Mouse (Mus musculus): ENCODE results near the gene Mlycd. TPM values are rescaled to one million over a fixed set of nuclear protein-coding genes. Genes with fewer than 3 reads are reported as not detected.
"Not testable (repeated sequence)": the region's sequence is repeated elsewhere in the genome, so short reads cannot be mapped to it uniquely, and the experiment has no call there.

The Mlycd gene
- 14.4 and 14.6 TPM in 2 replicates for polyA plus RNA-seq (2016; fragmentation: Nextera tagmentation; extraction: Ambion mirVana)

DNA sequence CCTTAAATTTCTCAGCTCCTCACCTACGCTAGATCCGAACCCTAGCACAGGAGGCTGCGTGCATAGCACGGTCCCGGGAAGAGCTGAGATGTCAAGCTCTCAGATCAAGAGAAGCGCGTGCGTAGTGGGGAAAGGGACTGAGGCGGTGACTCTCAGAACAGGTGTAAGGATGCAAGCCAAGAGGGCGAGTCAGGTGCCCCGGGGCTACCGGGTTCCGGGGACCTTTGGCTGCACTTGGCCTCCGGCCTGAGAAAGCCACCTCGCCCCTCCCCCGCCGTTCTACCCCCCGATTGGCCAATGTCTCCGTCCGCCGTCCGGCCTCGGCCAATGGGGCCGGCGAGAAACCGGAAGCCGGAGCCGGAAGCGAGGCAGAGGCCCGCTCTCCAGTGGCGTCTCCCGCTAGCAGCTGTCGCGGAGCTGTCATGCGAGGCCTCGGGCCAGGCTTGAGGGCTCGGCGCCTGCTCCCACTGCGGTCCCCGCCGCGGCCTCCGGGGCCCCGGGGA lies at the start of gene Mlycd:
Gene Mlycd (plus strand): TSS at position 355 of the 503 bp plus-strand sequence.
- peak within 1 kb of the TSS; percentile 100 for H3K4me2 ChIP-seq (replicated peaks)
- peak; percentile 97 for ATAC-seq (ENCODE audit: low FRiP score, low read depth)

DNA sequence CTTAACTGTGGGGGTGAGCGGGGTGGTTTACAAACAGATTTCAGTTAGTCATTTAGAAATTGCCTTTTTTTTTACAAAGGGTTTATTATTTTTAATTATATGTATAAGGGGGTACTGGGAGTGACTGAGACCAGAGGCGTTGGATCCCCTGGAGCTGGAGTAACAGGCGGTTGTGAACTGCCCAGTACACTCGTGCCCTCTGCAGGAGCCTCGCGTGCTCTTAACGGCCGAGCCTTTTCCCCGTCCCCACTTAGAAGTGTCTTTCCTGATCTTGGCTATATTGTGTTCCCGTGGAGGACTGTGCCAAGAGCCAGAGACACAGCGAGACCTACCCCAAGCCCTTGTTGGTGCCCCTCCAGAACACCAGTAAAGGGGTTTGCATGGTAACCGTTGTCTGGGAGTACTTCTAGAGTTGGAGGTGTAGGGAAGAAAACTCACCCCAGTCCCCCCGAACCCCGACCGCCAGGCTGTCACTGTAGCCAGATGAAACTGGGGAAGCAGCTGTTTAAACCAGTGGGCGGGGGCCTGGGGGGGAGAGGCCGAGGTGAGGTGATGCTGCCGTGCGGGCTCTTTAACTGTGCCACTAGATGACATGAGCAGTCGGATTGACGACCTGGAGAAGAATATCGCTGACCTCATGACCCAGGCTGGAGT lies 49.5 kb upstream of the Mlycd start:
- Histone ChIP-seq H3K36me3 (peaks cover 39% of the 10 kb centered on the region), H3K9me3 (no peaks in the 10 kb centered on the region), H3K4me3 (peak overlapping the region; percentile 97), H3K4me2 (replicated peaks) (peak overlapping the region; percentile 75), H3K9ac (replicated peaks) (peak overlapping the region; percentile 96), H3K27ac (replicated peaks) (no peak overlapping the region), H3K27me3 (peaks cover 15% of the 10 kb centered on the region), H3K4me1 (peaks cover 7% of the 10 kb centered on the region)
- WGBS: 55% methylated on average over 22 of the region's 22 CpGs
- no peak for ATAC-seq (ENCODE audit: low FRiP score, low read depth)

More for the DNA sequence above, at the start of gene Mlycd:
- H3K9me3 ChIP-seq: no peaks in the 10 kb centered on the region
- 0 out of 2 replicates have a peak, but pooled peaks cover 9% of the 10 kb centered on the region for H3K36me3 ChIP-seq
- H3K27ac ChIP-seq (replicated peaks): peak within 1 kb of the TSS; percentile 92
- no peaks in the 10 kb centered on the region for H3K27me3 ChIP-seq
- H3K4me1 ChIP-seq: peaks cover 9% of the 10 kb centered on the region
- peak within 1 kb of the TSS; percentile 88 for H3K9ac ChIP-seq (replicated peaks)
- peak within 1 kb of the TSS; percentile 97 for H3K4me3 ChIP-seq
- WGBS: 2% methylated on average over 44 of the region's 44 CpGs

DNA sequence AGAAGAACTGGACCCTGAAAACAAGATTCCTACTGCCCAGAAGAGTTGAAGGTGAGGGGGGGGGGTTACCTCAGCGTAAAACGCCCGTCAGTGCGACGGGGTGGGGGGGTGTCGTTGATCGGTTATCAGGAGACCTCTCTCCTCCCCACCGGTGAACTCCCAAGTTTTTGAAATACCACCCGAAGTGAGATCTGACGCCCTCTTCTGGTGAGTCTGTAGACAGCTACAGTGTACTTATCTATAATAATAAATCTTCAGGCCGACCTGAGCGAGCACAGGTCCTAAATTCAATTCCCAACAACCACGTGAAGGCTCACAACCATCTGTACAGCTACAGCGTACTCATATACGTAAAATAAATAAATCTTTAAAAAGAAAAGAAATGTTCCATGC lies 49.0 kb upstream of the Mlycd start:
- Histone ChIP-seq H3K9me3 (no peaks in the 10 kb centered on the region), H3K4me3 (peak overlapping the region; percentile 97), H3K4me1 (peaks cover 7% of the 10 kb centered on the region), H3K9ac (replicated peaks) (no peak overlapping the region), H3K27me3 (peaks cover 12% of the 10 kb centered on the region; the same call in 1 of the 2 replicates), H3K36me3 (peaks cover 39% of the 10 kb centered on the region), H3K27ac (replicated peaks) (no peak overlapping the region), H3K4me2 (replicated peaks) (peak overlapping the region; percentile 75)
- no peak for ATAC-seq (ENCODE audit: low FRiP score, low read depth)
- WGBS: 90% methylated on average over 15 of the region's 15 CpGs

DNA sequence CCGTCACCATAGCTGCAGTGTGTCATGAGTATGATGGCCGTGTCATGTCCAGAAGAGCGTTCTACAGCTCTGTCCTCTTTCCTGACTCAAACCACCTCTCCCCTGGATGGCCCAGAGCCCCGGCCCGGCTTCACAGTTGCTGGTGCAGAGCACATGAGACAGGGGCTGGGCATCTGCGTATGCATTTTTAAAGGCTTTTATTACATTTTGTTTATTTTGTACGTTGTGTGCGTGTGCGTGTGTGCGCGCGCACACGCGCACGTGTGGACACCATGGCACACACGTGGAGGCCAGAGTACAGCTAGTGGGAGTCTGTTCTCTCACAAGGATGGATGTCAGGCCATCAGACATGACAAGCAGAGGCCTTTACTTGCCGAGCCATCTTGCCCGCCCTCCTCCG lies 43.0 kb upstream of the Mlycd start:
- Histone ChIP-seq H3K27ac (replicated peaks) (no peak overlapping the region), H3K36me3 (peaks cover 40% of the 10 kb centered on the region), H3K4me1 (no peaks in the 10 kb centered on the region), H3K9me3 (no peaks in the 10 kb centered on the region), H3K27me3 (no peaks in the 10 kb centered on the region), H3K4me3 (no peak overlapping the region), H3K9ac (replicated peaks) (no peak overlapping the region), H3K4me2 (replicated peaks) (no peak overlapping the region)
- no peak for ATAC-seq (ENCODE audit: low FRiP score, low read depth)
- 96% methylated on average over 19 of the region's 19 CpGs for WGBS

DNA sequence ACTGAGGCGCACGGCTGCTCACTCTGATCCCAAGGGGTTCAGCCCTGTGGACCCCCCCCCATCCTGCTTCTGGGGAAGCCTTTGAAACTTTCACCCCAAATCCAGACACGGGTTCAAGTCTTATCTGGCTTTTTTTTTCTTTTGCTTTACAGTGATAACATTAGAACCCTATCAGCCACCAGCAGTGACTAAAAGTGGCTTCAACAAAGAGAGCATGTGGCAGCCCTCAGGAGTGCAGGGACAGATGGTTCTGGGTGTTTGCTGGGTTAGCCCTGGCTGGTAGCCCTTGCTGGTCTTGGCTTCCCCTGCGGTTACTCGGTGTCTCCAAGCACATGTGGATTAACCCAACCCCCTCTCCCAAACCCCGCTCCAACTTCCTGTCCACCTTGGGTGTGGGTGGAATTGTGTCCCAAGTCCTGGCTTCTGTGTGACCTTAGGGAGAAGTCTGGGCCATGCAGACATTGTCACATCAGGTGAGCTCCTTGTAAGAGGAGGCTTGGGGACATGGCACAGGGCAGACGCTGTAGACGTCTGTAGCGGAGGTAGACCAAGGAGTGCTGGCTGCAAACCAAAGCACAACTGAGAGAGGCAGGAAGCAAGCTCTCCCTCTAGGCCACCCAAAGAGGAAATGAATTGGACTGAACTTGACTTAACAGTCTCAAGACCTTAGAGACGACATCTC lies 41.6 kb upstream of the Mlycd start:
- Histone ChIP-seq H3K4me2 (replicated peaks) (no peak overlapping the region), H3K36me3 (peaks cover 26% of the 10 kb centered on the region), H3K4me3 (no peak overlapping the region), H3K27me3 (no peaks in the 10 kb centered on the region), H3K9ac (replicated peaks) (no peak overlapping the region), H3K27ac (replicated peaks) (no peak overlapping the region), H3K9me3 (no peaks in the 10 kb centered on the region), H3K4me1 (no peaks in the 10 kb centered on the region)
- WGBS: 85% methylated on average over 10 of the region's 10 CpGs
- no peak for ATAC-seq (ENCODE audit: low FRiP score, low read depth)

DNA sequence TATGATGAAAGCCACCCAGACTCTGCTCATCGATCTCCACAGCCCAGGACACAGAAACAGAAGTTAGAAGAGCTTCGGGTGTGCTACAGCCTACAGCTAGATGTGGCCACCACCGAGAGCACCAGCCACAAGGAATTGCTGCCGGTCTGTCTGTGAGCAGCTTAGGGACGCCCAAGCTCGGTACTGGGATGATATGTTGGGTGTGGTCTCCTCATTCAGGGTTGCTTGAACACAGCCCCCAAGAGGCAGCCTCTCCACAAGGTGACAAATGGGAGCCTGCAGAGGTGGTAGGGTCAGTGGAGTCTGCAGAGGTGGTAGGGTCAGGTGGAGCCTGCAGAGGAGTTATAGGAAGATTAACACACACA lies 41.0 kb upstream of the Mlycd start:
- WGBS: 88% methylated on average over 6 of the region's 6 CpGs
- no peak overlapping the region for H3K4me2 ChIP-seq (replicated peaks)
- ATAC-seq (ENCODE audit: low FRiP score, low read depth): no peak
- no peak overlapping the region for H3K9ac ChIP-seq (replicated peaks)
- no peaks in the 10 kb centered on the region for H3K9me3 ChIP-seq
- H3K36me3 ChIP-seq: peaks cover 20% of the 10 kb centered on the region
- no peak overlapping the region for H3K4me3 ChIP-seq
- no peaks in the 10 kb centered on the region for H3K4me1 ChIP-seq
- no peak overlapping the region for H3K27ac ChIP-seq (replicated peaks)
- H3K27me3 ChIP-seq: no peaks in the 10 kb centered on the region

DNA sequence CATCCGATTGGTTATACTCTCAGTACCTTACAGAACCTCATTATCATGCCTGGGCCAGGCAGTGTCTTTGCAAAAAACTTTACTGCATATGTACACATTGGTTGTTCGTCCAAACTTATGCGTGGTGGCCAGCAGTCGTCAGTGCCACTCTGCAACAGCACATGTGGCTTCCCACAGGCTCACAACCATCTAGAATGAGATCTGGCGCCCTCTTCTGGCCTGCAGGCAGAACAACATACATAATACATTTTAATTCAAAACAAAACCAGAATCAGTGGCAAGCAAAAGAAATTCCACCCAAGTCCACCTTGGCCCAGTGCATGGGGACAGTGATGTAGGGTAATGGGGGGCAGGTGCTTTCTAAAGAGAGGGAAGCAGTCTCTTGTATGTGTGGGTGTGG lies 38.0 kb upstream of the Mlycd start:
- H3K27ac ChIP-seq (replicated peaks); H3K4me3 ChIP-seq; ATAC-seq (ENCODE audit: low FRiP score, low read depth); H3K9ac ChIP-seq (replicated peaks); H3K27me3 ChIP-seq; H3K4me2 ChIP-seq (replicated peaks); H3K9me3 ChIP-seq; H3K4me1 ChIP-seq; H3K36me3 ChIP-seq: not testable (repeated sequence)
- 65% methylated on average over 5 of the region's 5 CpGs for WGBS

DNA sequence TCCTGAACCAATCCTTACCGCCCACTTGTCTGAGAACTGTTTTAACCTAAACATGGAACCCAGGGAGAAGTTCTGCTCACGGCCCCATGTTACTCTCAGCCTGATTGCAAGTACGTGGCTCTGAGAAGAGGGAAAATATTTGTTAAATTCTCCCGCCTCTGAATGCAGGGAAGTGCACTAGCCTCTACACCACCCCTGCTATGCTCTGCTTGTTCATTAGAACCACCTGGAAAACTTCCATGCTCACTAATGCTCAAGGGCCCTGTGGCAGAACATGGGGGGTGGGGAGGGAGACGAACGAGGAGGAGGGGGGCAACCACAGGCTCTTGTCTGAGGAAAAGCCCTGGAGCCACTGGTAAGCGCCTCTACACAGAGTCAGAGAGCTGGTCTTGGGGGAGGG lies 36.5 kb upstream of the Mlycd start:
- Histone ChIP-seq H3K9me3 (no peaks in the 10 kb centered on the region), H3K27ac (replicated peaks) (no peak overlapping the region), H3K36me3 (no peaks in the 10 kb centered on the region), H3K4me2 (replicated peaks) (no peak overlapping the region), H3K4me1 (no peaks in the 10 kb centered on the region), H3K4me3 (no peak overlapping the region), H3K27me3 (no peaks in the 10 kb centered on the region), H3K9ac (replicated peaks) (no peak overlapping the region)
- 77% methylated on average over 7 of the region's 7 CpGs for WGBS
- ATAC-seq (ENCODE audit: low FRiP score, low read depth): no peak

DNA sequence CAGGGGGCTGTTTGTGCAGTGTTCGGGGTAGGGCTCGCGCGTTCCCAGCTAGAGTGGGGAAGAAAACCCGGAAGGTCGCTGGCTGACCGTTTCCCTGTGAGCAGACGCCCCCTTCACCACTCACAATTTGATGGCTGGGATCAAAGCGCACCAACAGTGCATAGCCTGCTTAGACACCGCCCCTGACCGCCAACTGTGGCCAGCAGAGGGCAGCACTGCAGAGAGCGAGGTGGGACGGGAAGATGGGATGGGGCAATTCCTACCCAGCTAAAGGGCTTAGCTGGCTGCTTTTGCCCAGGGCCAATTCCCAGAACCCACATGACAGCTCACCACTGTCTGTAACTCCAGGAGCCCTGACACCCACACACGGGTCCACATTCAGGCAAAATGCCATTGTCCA lies 35.8 kb upstream of the Mlycd start:
- Histone ChIP-seq H3K9ac (replicated peaks) (no peak overlapping the region), H3K4me3 (no peak overlapping the region), H3K4me1 (no peaks in the 10 kb centered on the region), H3K27ac (replicated peaks) (no peak overlapping the region), H3K4me2 (replicated peaks) (no peak overlapping the region), H3K9me3 (no peaks in the 10 kb centered on the region), H3K36me3 (no peaks in the 10 kb centered on the region), H3K27me3 (no peaks in the 10 kb centered on the region)
- ATAC-seq (ENCODE audit: low FRiP score, low read depth): no peak
- 52% methylated on average over 14 of the region's 14 CpGs for WGBS

DNA sequence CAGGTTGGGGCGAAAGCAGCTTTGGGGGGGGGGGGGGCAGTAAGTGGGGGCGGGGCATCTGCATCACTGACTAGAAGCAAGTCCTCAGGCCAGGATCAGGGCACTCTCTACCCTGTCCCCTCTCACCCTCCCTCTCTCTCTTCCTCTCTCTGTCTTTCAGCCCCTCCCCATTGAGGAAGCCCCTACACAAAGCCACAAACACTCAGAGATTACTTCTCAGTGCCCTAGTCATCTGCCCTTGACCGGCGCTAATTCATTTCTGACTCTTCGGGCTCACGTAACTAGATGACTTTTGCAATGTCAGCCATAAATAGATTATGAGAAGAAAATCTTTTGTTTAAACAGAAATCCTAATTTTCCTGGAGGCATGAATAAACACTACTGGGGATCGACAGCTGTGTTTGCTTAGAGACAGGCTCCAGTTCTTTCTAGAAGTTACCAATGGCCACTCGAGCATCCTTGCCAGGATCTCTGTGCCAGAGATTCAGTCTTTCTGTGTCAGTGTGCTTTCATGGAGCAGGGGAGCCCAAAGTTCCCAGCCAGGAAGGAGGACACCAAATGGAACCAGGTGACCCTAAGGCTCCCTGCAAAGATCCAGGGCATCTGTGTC lies 33.9 kb upstream of the Mlycd start:
- Histone ChIP-seq H3K9ac (replicated peaks) (no peak overlapping the region), H3K27me3 (no peaks in the 10 kb centered on the region), H3K4me2 (replicated peaks) (no peak overlapping the region), H3K9me3 (no peaks in the 10 kb centered on the region), H3K4me1 (no peaks in the 10 kb centered on the region), H3K36me3 (no peaks in the 10 kb centered on the region), H3K4me3 (no peak overlapping the region), H3K27ac (replicated peaks) (no peak overlapping the region)
- ATAC-seq (ENCODE audit: low FRiP score, low read depth): no peak
- WGBS: 76% methylated on average over 7 of the region's 8 CpGs

DNA sequence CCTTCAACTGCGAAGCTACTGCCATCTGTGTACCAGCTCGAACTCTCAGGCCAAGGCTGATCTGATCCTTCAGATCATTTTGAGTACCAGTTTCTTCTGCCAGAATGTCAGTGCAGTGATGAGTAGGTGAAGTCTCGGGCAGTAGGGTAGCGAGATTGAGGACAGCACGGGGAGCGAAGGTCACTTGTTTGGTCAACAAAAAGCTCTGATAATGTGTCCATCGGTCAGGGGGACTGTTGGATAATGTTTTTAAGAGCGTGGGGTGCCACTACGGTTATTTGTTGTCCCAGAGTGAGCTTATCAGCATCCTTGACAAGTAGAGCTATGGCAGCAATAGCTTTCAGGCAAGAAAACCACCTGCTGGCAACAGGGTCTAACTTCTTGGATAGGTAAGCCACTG lies 20.0 kb upstream of the Mlycd start:
- not testable (repeated sequence) for H3K27ac ChIP-seq (replicated peaks); H3K4me2 ChIP-seq (replicated peaks); H3K36me3 ChIP-seq; H3K9ac ChIP-seq (replicated peaks); H3K9me3 ChIP-seq; ATAC-seq (ENCODE audit: low FRiP score, low read depth); H3K4me1 ChIP-seq; H3K4me3 ChIP-seq; H3K27me3 ChIP-seq
- 89% methylated on average over 9 of the region's 9 CpGs for WGBS

DNA sequence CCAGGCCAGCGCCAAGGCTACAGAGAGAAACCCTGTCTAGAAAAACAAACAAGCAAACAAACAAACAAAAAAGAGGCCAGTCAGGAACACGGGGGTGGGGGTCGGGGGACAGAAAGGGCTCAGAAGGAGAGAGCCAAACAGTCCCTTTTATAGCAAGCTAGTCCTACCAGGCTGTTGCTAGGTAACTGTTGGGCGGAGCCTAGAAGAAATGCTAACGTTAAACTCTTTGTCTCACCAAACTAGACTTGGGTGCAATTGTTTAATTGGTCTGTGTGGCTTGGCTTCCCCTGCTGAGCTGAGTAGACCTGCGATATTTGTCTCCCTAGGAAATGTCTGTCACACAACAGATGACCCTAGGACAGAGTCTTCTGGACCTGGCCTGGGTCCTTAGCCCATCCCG lies 16.2 kb upstream of the Mlycd start:
- ATAC-seq (ENCODE audit: low FRiP score, low read depth): no peak
- Histone ChIP-seq H3K27me3 (no peaks in the 10 kb centered on the region), H3K9me3 (no peaks in the 10 kb centered on the region), H3K36me3 (no peaks in the 10 kb centered on the region), H3K4me2 (replicated peaks) (no peak overlapping the region), H3K27ac (replicated peaks) (no peak overlapping the region), H3K4me1 (no peaks in the 10 kb centered on the region), H3K9ac (replicated peaks) (no peak overlapping the region), H3K4me3 (no peak overlapping the region)
- WGBS: 66% methylated on average over 7 of the region's 7 CpGs
